Mouse (Mus musculus): ENCODE results near the gene Pde8a. TPM values are rescaled to one million over a fixed set of nuclear protein-coding genes. Genes with fewer than 3 reads are reported as not detected.

Pde8a gene
- polyA plus RNA-seq, 1 experiment from 2014 or later, result 2.1 TPM

DNA sequence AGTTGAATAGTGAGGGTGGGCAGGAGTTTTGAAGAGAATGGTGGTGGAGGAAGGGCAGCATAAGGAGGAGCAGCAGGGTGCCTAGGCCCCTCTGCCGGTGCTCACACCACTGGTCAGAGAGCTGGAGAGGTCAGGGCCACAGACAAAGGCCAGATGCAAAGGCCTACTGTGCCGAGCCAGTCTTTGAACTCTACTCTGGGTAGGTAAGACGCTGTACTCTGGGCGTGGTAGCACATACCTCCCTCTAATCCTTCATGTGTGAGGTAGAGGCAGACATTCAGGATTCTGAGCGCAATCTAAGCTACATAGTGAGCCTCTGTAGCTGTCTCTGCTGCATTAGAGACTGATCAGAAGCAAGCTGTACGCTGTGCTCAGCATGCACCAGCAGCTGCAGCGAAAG lies 73.1 kb downstream of the Pde8a start:
- Histone ChIP-seq H3K27me3 (replicated peaks; ENCODE audit: control insufficient read depth, insufficient read depth, low read length) (no peaks in the 10 kb centered on the region), H3K4me3 (replicated peaks; ENCODE audit: low read length) (no peak overlapping the region), H3K9me3 (ENCODE audit: control insufficient read depth, low read length) (no peaks in the 10 kb centered on the region), H3K36me3 (ENCODE audit: control insufficient read depth, insufficient read depth) (no peaks in the 10 kb centered on the region), H3K4me2 (ENCODE audit: low read length) (no peak overlapping the region), H3K9ac (replicated peaks; ENCODE audit: low read depth, low read length) (no peak overlapping the region), H3K4me1 (replicated peaks; ENCODE audit: control insufficient read depth, insufficient read depth, low read length) (no peaks in the 10 kb centered on the region), H3K27ac (ENCODE audit: low read length) (no peak overlapping the region)
- 33% methylated on average over 7 of the region's 7 CpGs for WGBS
- ATAC-seq, result no peak

DNA sequence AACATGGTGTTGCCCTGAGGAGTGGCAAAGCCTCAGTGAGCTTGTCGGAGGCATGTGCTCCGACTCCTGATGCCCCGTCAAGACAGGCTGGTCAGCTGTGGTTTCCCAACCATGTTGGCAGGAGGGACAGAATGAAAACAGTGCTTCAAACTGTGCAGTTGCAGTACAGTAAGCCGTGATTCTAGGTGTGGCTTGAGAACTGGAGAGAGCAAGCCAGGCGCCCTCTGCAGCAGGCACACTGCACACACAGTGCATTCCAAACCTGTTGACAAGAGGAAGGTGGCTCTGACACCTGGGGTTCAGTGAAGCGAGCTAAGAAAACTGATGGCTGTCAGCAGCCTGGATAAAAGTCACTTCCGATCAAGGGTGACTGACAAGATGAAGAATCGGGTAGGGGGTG lies 73.5 kb downstream of the Pde8a start:
- ATAC-seq, result no peak
- H3K9ac ChIP-seq (replicated peaks; ENCODE audit: low read depth, low read length), result no peak overlapping the region
- 68% methylated on average over 8 of the region's 8 CpGs for WGBS

DNA sequence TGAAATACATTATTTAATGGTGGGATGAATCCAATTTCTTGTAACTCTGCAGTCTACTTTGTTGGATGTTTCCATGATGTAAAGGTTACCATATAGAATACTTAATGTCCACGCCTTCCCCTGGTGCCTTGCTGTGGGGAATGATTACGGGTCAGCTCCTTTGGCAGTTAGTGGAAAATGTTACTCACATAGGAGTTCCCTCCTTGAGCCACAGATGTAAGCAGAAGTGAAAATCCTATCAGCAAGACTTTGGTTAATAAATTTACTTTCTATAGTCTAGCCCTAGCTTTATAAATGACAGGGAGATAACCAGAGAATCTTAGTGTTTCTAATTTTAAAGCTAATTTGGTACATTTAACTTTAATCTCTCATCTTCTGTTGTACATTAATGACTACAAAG lies 81.8 kb downstream of the Pde8a start:
- no peak overlapping the region for H3K4me2 ChIP-seq (ENCODE audit: low read length)
- no peaks in the 10 kb centered on the region for H3K36me3 ChIP-seq (ENCODE audit: control insufficient read depth, insufficient read depth)
- no peak overlapping the region for H3K9ac ChIP-seq (replicated peaks; ENCODE audit: low read depth, low read length)
- no peaks in the 10 kb centered on the region for H3K9me3 ChIP-seq (ENCODE audit: control insufficient read depth, low read length)
- H3K27ac ChIP-seq (ENCODE audit: low read length), result no peak overlapping the region
- no peak for ATAC-seq
- H3K4me1 ChIP-seq (replicated peaks; ENCODE audit: control insufficient read depth, insufficient read depth, low read length), result no peaks in the 10 kb centered on the region
- H3K4me3 ChIP-seq (replicated peaks; ENCODE audit: low read length), result no peak overlapping the region
- 86% methylated on average over 2 of the region's 2 CpGs for WGBS
- no peaks in the 10 kb centered on the region for H3K27me3 ChIP-seq (replicated peaks; ENCODE audit: control insufficient read depth, insufficient read depth, low read length)

More for the DNA sequence above, 73.5 kb downstream of the Pde8a start:
- H3K36me3 ChIP-seq (ENCODE audit: control insufficient read depth, insufficient read depth), result no peaks in the 10 kb centered on the region
- H3K27me3 ChIP-seq (replicated peaks; ENCODE audit: control insufficient read depth, insufficient read depth, low read length), result no peaks in the 10 kb centered on the region
- no peaks in the 10 kb centered on the region for H3K4me1 ChIP-seq (replicated peaks; ENCODE audit: control insufficient read depth, insufficient read depth, low read length)
- H3K27ac ChIP-seq (ENCODE audit: low read length), result no peak overlapping the region
- no peaks in the 10 kb centered on the region for H3K9me3 ChIP-seq (ENCODE audit: control insufficient read depth, low read length)
- H3K4me2 ChIP-seq (ENCODE audit: low read length), result no peak overlapping the region
- H3K4me3 ChIP-seq (replicated peaks; ENCODE audit: low read length), result no peak overlapping the region

DNA sequence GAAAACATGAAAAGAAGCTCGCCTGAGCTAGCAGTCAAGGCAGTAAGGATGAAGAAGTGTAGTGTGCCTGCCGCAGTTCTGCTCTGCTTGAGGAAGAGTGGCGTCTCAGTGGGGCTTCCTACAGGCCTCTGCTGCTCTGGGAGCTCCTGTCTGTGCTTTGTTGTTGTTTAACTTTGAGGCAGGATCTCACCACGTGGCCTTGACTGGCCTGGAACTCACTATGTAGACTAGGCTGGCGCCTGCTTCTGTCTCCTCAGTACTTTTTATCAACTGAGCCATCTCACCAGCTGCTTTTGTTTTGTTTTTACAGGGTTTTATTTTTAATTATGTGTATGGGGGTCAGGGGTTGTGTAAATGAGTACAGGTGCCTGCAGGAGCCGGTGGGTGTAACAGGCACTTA lies 84.8 kb downstream of the Pde8a start:
- Histone ChIP-seq H3K27ac (ENCODE audit: low read length) (no peak overlapping the region), H3K27me3 (replicated peaks; ENCODE audit: control insufficient read depth, insufficient read depth, low read length) (no peaks in the 10 kb centered on the region), H3K9me3 (ENCODE audit: control insufficient read depth, low read length) (no peaks in the 10 kb centered on the region), H3K4me3 (replicated peaks; ENCODE audit: low read length) (no peak overlapping the region), H3K36me3 (ENCODE audit: control insufficient read depth, insufficient read depth) (no peaks in the 10 kb centered on the region), H3K9ac (replicated peaks; ENCODE audit: low read depth, low read length) (no peak overlapping the region), H3K4me2 (ENCODE audit: low read length) (no peak overlapping the region), H3K4me1 (replicated peaks; ENCODE audit: control insufficient read depth, insufficient read depth, low read length) (no peaks in the 10 kb centered on the region)
- WGBS, result 45% methylated on average over 6 of the region's 6 CpGs
- ATAC-seq, result no peak

DNA sequence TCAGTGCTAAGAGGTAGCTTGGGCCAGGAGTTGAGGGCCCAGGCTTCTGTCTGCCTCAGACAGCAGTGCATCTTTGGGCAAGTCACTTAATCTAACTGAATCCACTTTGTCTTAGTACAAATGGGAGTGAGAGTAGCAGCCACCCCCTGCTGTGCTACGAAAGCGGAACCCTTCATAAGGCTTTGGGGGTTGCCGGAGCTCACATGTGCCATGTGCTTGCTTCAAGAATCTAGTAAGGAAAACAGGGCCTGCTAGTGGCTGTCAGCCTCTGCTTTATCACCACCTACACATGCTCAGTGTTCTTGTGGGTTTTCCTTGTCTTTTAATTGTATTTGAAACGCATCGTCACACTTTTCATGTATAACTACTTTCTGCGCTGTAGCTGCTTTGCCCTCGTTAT lies 87.9 kb downstream of the Pde8a start:
- no peaks in the 10 kb centered on the region for H3K9me3 ChIP-seq (ENCODE audit: control insufficient read depth, low read length)
- H3K9ac ChIP-seq (replicated peaks; ENCODE audit: low read depth, low read length), result no peak overlapping the region
- no peaks in the 10 kb centered on the region for H3K4me1 ChIP-seq (replicated peaks; ENCODE audit: control insufficient read depth, insufficient read depth, low read length)
- no peak for ATAC-seq
- WGBS, result 40% methylated on average over 7 of the region's 7 CpGs
- H3K27ac ChIP-seq (ENCODE audit: low read length), result no peak overlapping the region
- H3K27me3 ChIP-seq (replicated peaks; ENCODE audit: control insufficient read depth, insufficient read depth, low read length), result no peaks in the 10 kb centered on the region
- no peaks in the 10 kb centered on the region for H3K36me3 ChIP-seq (ENCODE audit: control insufficient read depth, insufficient read depth)
- H3K4me2 ChIP-seq (ENCODE audit: low read length), result no peak overlapping the region
- no peak overlapping the region for H3K4me3 ChIP-seq (replicated peaks; ENCODE audit: low read length)

DNA sequence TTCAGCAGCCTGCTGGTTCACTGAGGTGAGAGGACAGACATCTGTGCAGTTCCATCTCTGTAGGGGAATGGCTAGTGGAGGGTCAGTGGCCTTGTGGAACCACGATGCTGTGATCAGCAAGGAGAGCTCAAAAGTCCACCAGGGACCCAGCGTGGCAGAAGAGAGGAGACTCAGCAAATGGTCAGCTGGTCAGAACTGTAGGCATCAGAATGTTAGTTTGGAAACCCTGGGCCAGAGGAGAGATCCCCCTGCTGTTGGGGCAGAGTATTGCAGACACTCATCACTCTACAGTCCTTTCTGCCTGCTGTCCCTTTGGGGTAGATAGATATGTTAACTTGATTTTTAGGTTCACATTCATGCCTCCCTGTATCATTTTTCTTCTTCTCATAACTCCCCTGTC lies 90.3 kb downstream of the Pde8a start:
- ATAC-seq, result no peak

DNA sequence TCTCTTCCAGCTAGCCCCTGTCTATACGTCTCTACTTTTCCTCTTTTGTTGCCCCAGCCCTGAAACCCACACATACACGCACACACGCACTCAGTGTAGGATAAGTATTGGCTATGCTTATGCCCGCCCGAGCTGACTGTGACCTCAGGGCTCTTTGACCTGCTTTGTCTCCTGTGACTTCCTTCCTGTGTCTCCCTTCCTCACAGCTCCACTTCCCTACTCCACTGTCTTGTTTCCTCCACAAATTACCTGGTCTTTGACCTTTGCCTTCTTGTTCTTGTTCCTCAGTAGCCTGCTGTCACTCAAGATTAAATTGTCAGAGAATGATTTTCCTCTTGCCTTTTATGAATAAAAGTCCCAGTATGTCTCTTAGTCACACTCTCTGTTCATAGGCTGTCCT lies 90.7 kb downstream of the Pde8a start:
- no peak for ATAC-seq
- WGBS, result 84% methylated on average over 5 of the region's 5 CpGs
- no peak overlapping the region for H3K27ac ChIP-seq (ENCODE audit: low read length)
- no peaks in the 10 kb centered on the region for H3K9me3 ChIP-seq (ENCODE audit: control insufficient read depth, low read length)
- H3K4me1 ChIP-seq (replicated peaks; ENCODE audit: control insufficient read depth, insufficient read depth, low read length), result no peaks in the 10 kb centered on the region
- no peaks in the 10 kb centered on the region for H3K36me3 ChIP-seq (ENCODE audit: control insufficient read depth, insufficient read depth)
- H3K9ac ChIP-seq (replicated peaks; ENCODE audit: low read depth, low read length), result no peak overlapping the region
- H3K27me3 ChIP-seq (replicated peaks; ENCODE audit: control insufficient read depth, insufficient read depth, low read length), result no peaks in the 10 kb centered on the region
- no peak overlapping the region for H3K4me2 ChIP-seq (ENCODE audit: low read length)
- H3K4me3 ChIP-seq (replicated peaks; ENCODE audit: low read length), result no peak overlapping the region

More for the DNA sequence above, 90.3 kb downstream of the Pde8a start:
- no peak overlapping the region for H3K27ac ChIP-seq (ENCODE audit: low read length)
- H3K9me3 ChIP-seq (ENCODE audit: control insufficient read depth, low read length), result no peaks in the 10 kb centered on the region
- no peaks in the 10 kb centered on the region for H3K36me3 ChIP-seq (ENCODE audit: control insufficient read depth, insufficient read depth)
- no peaks in the 10 kb centered on the region for H3K27me3 ChIP-seq (replicated peaks; ENCODE audit: control insufficient read depth, insufficient read depth, low read length)
- H3K4me2 ChIP-seq (ENCODE audit: low read length), result no peak overlapping the region
- H3K4me1 ChIP-seq (replicated peaks; ENCODE audit: control insufficient read depth, insufficient read depth, low read length), result no peaks in the 10 kb centered on the region
- H3K9ac ChIP-seq (replicated peaks; ENCODE audit: low read depth, low read length), result no peak overlapping the region
- H3K4me3 ChIP-seq (replicated peaks; ENCODE audit: low read length), result no peak overlapping the region
- WGBS, result 100% methylated on average over 2 of the region's 2 CpGs

DNA sequence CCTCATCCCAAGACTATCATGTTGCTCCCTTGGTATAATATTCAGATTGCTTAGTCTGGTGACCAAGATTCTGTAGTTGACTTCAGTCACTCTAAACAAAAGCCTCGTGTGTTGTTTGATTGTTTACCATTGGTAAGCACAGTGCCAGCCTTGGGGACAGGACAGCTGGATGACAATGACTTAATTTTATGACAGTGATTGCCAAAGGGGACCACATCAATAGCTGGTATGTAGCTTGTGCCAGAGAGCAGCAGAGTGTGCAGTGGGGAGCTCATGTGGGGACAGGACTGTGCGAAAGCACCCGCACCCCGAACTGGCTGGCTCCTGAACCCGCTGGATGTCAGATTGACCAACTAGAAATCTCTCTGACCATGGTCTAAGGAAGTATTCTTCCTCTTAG lies 91.3 kb downstream of the Pde8a start:
- Histone ChIP-seq H3K9me3 (ENCODE audit: control insufficient read depth, low read length) (no peaks in the 10 kb centered on the region), H3K27me3 (replicated peaks; ENCODE audit: control insufficient read depth, insufficient read depth, low read length) (no peaks in the 10 kb centered on the region)
- WGBS, result 94% methylated on average over 5 of the region's 5 CpGs

DNA sequence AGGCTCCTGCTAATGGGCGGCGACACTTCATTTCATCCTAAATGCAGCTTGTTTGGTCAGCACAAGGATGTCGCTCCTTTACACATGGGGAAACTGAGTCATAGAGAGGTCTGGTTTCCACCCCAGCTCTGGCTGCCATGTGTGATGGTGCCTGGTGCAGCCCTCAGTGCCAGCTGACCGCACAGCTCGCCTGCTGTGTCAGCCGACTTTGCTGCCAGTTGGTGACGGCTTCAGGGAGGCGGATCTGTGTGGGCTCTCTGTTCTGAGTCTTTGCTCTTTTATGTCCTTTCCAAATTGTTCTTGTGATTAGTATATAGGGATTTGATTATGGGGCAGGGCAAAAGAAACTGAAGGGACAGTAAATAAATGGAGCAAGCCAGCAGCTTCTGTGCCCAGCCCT lies 94.3 kb downstream of the Pde8a start:
- H3K27ac ChIP-seq (ENCODE audit: low read length), result no peak overlapping the region
- no peaks in the 10 kb centered on the region for H3K4me1 ChIP-seq (replicated peaks; ENCODE audit: control insufficient read depth, insufficient read depth, low read length)
- H3K9me3 ChIP-seq (ENCODE audit: control insufficient read depth, low read length), result no peaks in the 10 kb centered on the region
- H3K4me3 ChIP-seq (replicated peaks; ENCODE audit: low read length), result no peak overlapping the region
- H3K9ac ChIP-seq (replicated peaks; ENCODE audit: low read depth, low read length), result no peak overlapping the region
- H3K36me3 ChIP-seq (ENCODE audit: control insufficient read depth, insufficient read depth), result no peaks in the 10 kb centered on the region
- 66% methylated on average over 8 of the region's 8 CpGs for WGBS
- H3K4me2 ChIP-seq (ENCODE audit: low read length), result no peak overlapping the region
- ATAC-seq, result no peak
- H3K27me3 ChIP-seq (replicated peaks; ENCODE audit: control insufficient read depth, insufficient read depth, low read length), result no peaks in the 10 kb centered on the region

More for the DNA sequence above, 91.3 kb downstream of the Pde8a start:
- H3K9ac ChIP-seq (replicated peaks; ENCODE audit: low read depth, low read length), result no peak overlapping the region
- H3K4me2 ChIP-seq (ENCODE audit: low read length), result no peak overlapping the region
- no peaks in the 10 kb centered on the region for H3K4me1 ChIP-seq (replicated peaks; ENCODE audit: control insufficient read depth, insufficient read depth, low read length)
- H3K36me3 ChIP-seq (ENCODE audit: control insufficient read depth, insufficient read depth), result no peaks in the 10 kb centered on the region
- ATAC-seq, result no peak
- H3K4me3 ChIP-seq (replicated peaks; ENCODE audit: low read length), result no peak overlapping the region
- no peak overlapping the region for H3K27ac ChIP-seq (ENCODE audit: low read length)

DNA sequence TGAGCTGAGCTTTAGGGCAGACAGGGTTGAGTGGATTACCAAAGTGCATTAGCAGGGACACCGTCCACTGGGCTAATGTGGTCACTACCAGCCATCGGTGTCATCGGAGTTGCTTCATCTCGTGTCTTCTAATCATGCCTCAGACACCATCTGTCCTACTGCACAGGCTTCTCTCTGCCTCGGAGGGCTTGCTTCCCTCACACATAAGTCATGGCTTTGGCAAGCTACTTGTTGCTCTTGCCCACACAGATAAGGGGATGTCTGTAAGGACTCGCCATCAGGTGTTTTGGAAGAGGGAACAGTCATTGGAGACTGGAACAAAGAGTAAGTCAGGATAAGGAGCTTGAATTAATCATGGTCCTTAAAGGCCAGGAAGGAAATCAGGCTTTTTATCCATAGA lies 95.9 kb downstream of the Pde8a start:
- Histone ChIP-seq H3K4me2 (ENCODE audit: low read length) (no peak overlapping the region), H3K36me3 (ENCODE audit: control insufficient read depth, insufficient read depth) (no peaks in the 10 kb centered on the region), H3K9ac (replicated peaks; ENCODE audit: low read depth, low read length) (no peak overlapping the region), H3K27me3 (replicated peaks; ENCODE audit: control insufficient read depth, insufficient read depth, low read length) (no peaks in the 10 kb centered on the region), H3K4me3 (replicated peaks; ENCODE audit: low read length) (no peak overlapping the region), H3K4me1 (replicated peaks; ENCODE audit: control insufficient read depth, insufficient read depth, low read length) (no peaks in the 10 kb centered on the region), H3K9me3 (ENCODE audit: control insufficient read depth, low read length) (no peaks in the 10 kb centered on the region), H3K27ac (ENCODE audit: low read length) (no peak overlapping the region)
- ATAC-seq, result no peak
- 93% methylated on average over 6 of the region's 6 CpGs for WGBS
